Mouse (Mus musculus) stomach, embryonic 14.5 days (tissue): ENCODE data around the gene Efna2. TPM values are rescaled to one million over a fixed set of nuclear protein-coding genes. Genes with fewer than 3 reads are reported as not detected.

Source experiments
- ATAC-seq: fragments of 200-750 bp; cut with Nextera tagmentation; 2 replicates; pipeline ENCODE4 v1.8.0; 2017; ENCODE audit warnings: low read depth, moderate TSS enrichment; ENCODE audit not compliant: insufficient number of reproducible peaks, insufficient read depth, low FRiP score
- H3K27ac ChIP-seq: fragments of 300-500 bp; sonication (generic); 2 replicates; pipeline ENCODE4 v1.5.1; 2014; ENCODE audit warnings: mild to moderate bottlenecking, low read length, moderate library complexity, mixed read lengths
- H3K27me3 ChIP-seq: fragments of 300-500 bp; sonication (generic); 2 replicates; pipeline ENCODE4 v1.6.1; 2014; ENCODE audit warnings: low read length, control low read depth, mixed read lengths; ENCODE audit not compliant: control insufficient read depth, insufficient read depth
- H3K36me3 ChIP-seq: fragments of 300-500 bp; sonication (generic); 2 replicates; pipeline ENCODE4 v1.6.1; 2014; ENCODE audit warnings: mild to moderate bottlenecking, control low read depth, low read length, moderate library complexity, mixed read lengths; ENCODE audit not compliant: control insufficient read depth, insufficient read depth
- H3K4me1 ChIP-seq: fragments of 300-500 bp; sonication (generic); 2 replicates; pipeline ENCODE4 v1.6.1; 2014; ENCODE audit warnings: low read length, control low read depth, mixed read lengths; ENCODE audit not compliant: control insufficient read depth, insufficient read depth
- H3K4me2 ChIP-seq: fragments of 300-500 bp; sonication (generic); replicated peaks from 2 replicates; pipeline ENCODE4 v1.6.1; 2014; ENCODE audit warnings: low read depth, low read length, control low read depth
- H3K4me3 ChIP-seq: fragments of 300-500 bp; sonication (generic); 2 replicates; pipeline ENCODE4 v1.5.1; 2014; ENCODE audit warnings: low read depth, low read length, control low read depth
- H3K9ac ChIP-seq: fragments of 300-500 bp; sonication (generic); replicated peaks from 2 replicates; pipeline ENCODE4 v1.6.1; 2014; ENCODE audit warnings: low read depth, mild to moderate bottlenecking, control low read depth, low read length, moderate library complexity, mixed read lengths
- H3K9me3 ChIP-seq: fragments of 300-500 bp; sonication (generic); 2 replicates; pipeline ENCODE4 v1.6.1; 2016; ENCODE audit warnings: low read depth, low read length, control low read depth; ENCODE audit not compliant: control insufficient read depth
- WGBS: fragments of 180-500 bp; shearing (Covaris S2); extraction: QIAGEN DNeasy Blood & Tissue Kit; methylation state at CpG from one replicate; pipeline ENCODE4 v1.1.7; 2014; 5-methylcytosine and 5-hydroxymethylcytosine counted together
- polyA plus RNA-seq: library from polyadenylated mRNA; unstranded; fragments of >200 nt; fragmentation: Nextera tagmentation; extraction: Ambion mirVana; gene quantifications from 2 replicates; pipeline ENCODE4 v1.2.1, GENCODE M21; 2014

The Efna2 gene
- polyA plus RNA-seq, 1 experiment from 2014 or later = 12.2 TPM

DNA sequence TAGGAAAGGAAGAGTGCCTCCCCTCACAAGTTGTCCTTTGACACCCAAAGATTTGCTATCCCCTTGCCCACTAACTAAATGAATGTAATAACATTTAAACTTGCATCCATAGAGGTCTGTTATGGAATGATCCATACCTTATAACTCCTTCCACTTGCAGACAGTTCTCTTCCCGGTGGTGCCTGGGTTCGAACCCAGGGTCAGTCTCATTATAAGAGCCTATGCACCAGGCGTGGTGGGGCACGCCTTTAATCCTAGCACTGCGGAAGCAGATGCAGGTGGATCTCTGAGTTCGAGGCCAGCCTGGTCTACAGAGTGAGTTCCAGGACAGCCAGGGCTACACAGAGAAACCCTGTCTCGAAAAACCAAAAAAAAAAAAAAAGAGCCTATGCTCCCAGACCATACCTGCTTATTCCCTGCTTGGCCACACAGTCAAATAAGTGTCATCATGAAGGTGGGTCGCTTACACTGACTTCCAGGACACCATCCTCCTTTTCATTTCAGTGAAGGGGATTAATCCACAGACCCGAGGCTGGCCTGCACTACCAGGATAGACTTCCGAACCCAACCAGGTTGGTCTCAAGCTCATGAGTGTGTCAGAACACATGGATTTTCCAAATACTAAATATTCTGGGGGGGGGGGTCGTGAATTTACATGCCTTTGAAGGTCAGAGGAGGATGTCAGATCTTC lies 39.2 kb upstream of the Efna2 start:
- H3K36me3 ChIP-seq = peaks cover 17% of the 10 kb centered on the region; the same call in 1 of the 2 replicates
- H3K9ac ChIP-seq = no peak overlapping the region
- H3K4me1 ChIP-seq = peaks cover 23% of the 10 kb centered on the region; the same call in 1 of the 2 replicates
- 73% methylated on average over 11 of the region's 11 CpGs for WGBS
- 0 out of 2 replicates have a peak, but pooled peaks cover 7% of the 10 kb centered on the region for H3K27me3 ChIP-seq
- no peak for ATAC-seq
- H3K4me2 ChIP-seq = no peak overlapping the region
- no peak overlapping the region for H3K4me3 ChIP-seq
- no peaks in the 10 kb centered on the region for H3K9me3 ChIP-seq
- no peak overlapping the region for H3K27ac ChIP-seq

DNA sequence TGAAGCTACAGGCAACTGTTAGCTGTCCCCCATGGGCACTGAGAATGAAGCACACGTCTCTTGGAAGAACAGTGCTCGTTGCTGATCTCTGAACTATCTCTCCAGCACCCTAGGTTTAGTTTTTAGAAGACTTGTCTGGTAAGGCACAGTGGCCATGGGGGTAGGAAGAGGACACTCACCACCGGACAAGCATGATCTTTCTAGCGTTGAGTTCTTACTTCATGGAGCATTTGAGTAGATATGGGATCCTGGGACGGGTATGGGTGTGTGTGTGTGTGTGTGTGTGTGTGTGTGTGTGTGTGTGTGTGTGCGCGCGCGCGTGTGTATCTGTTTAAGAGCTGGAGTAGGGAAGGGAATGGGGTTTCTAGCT lies 38.6 kb upstream of the Efna2 start, which contains the start of gene Cbarp:
TSS of gene Cbarp (minus strand) at position 170 of the 370 bp plus-strand sequence.
- 69% methylated on average over 10 of the region's 10 CpGs for WGBS
- peaks cover 26% of the 10 kb centered on the region for H3K4me1 ChIP-seq

DNA sequence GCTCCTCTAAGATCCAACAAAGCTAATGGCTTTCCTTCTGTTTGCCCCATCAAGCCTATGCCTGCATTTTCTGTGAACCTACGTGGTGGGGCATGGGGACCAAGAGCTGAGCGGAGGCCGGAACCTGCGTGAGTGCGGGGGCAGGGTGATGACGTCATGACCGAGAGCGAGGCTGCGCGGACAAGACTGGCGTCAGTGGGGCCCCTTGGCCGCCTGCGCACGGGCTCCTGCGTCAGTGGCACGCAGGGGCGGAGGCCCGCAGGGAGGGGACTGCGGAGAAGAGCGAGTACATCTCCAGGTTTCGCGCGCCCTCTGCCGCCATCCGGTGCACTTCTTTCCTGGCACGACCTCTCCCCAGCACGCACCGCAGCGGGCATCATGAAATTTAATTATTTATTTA lies 38.0 kb upstream of the Efna2 start:
- peak; percentile 67 for ATAC-seq
- peaks cover 27% of the 10 kb centered on the region; the same call in 1 of the 2 replicates for H3K36me3 ChIP-seq
- H3K9ac ChIP-seq = no peak overlapping the region
- H3K4me3 ChIP-seq = peak overlapping the region; percentile 66
- no peaks in the 10 kb centered on the region for H3K9me3 ChIP-seq
- H3K27me3 ChIP-seq = 0 out of 2 replicates have a peak, but pooled peaks cover 7% of the 10 kb centered on the region
- peaks cover 32% of the 10 kb centered on the region for H3K4me1 ChIP-seq
- peak overlapping the region; percentile 88 for H3K27ac ChIP-seq
- peak overlapping the region; percentile 65 for H3K4me2 ChIP-seq
- under 1% methylated on average over 29 of the region's 29 CpGs for WGBS

More for the DNA sequence above, 38.6 kb upstream of the Efna2 start, which contains the start of gene Cbarp:
- no peak for ATAC-seq
- Histone ChIP-seq H3K4me3 (peak within 1 kb of the TSS; percentile 66), H3K27ac (peak within 1 kb of the TSS; percentile 88), H3K4me2 (peak within 1 kb of the TSS; percentile 65), H3K9ac (no peak within 1 kb of the TSS), H3K9me3 (no peaks in the 10 kb centered on the region), H3K36me3 (peaks cover 22% of the 10 kb centered on the region; the same call in 1 of the 2 replicates), H3K27me3 (0 out of 2 replicates have a peak, but pooled peaks cover 7% of the 10 kb centered on the region)

DNA sequence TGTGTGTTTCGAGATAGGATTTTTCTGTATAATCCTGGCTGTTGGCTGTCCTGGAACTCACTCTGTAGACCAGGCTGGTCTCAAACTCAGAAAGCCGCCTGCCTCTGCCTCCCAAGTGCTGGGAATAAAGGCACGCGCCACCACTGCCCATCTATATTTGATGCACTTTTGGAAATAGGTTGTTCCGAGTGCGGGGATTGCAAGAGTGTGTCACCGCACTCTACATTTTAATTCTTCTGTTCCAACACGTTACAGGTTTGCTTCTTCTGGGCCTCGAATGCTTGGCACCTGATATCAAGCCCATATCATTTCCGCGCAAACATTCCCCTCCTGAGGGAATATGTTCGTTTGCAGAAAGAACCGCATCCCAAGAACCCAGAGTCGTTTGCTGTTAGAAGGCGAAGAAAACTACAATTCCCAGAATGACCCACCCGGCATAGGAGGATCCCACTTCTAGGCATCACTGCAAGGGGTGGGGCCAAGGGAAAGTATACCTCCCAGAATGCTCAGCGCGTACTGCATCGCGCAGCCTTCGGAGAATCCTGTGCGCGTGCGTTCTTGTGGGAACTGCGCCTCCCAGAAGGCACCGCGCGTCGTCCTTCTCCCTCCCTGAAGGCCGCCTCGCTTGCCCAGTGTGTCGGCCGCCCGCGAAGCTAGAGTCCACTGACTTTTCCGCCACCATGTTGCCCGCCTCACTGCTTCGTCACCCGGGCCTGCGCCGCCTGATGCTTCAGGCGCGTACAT lies 37.3 kb upstream of the Efna2 start:
- peak overlapping the region; percentile 66 for H3K4me3 ChIP-seq
- H3K9ac ChIP-seq = peak overlapping the region; percentile 76
- under 1% methylated on average over 43 of the region's 43 CpGs for WGBS
- peak overlapping the region; percentile 65 for H3K4me2 ChIP-seq
- H3K27ac ChIP-seq = peak overlapping the region; percentile 80
- H3K9me3 ChIP-seq = no peaks in the 10 kb centered on the region
- H3K4me1 ChIP-seq = peaks cover 37% of the 10 kb centered on the region
- peaks cover 27% of the 10 kb centered on the region; the same call in 1 of the 2 replicates for H3K36me3 ChIP-seq
- ATAC-seq = peak; percentile 88
- 0 out of 2 replicates have a peak, but pooled peaks cover 3% of the 10 kb centered on the region for H3K27me3 ChIP-seq

DNA sequence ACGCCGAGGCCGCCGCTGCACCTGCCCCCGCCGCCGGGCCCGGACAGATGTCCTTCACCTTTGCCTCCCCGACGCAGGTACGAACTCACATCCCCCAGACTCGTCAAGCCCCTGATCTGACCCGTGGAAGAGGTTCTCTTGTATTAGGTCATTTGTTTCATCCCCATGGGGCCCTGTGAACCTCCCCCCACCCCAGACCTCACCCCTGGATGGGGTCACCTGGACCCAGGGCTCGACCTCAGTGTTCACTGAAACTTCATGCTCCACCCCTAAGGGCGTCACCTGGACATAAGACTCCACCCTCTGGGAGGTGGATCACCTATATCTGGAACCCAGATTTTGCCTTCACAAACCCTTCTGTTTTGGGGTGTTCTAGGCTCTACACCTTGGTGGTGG lies 36.8 kb upstream of the Efna2 start:
- H3K9me3 ChIP-seq = no peaks in the 10 kb centered on the region
- peak overlapping the region; percentile 65 for H3K4me2 ChIP-seq
- no peak for ATAC-seq
- H3K4me3 ChIP-seq = peak overlapping the region; percentile 66
- under 1% methylated on average over 15 of the region's 15 CpGs for WGBS
- H3K36me3 ChIP-seq = peaks cover 27% of the 10 kb centered on the region; the same call in 1 of the 2 replicates
- H3K27me3 ChIP-seq = no peaks in the 10 kb centered on the region
- H3K9ac ChIP-seq = peak overlapping the region; percentile 76
- peaks cover 37% of the 10 kb centered on the region for H3K4me1 ChIP-seq
- peak overlapping the region; percentile 80 for H3K27ac ChIP-seq

DNA sequence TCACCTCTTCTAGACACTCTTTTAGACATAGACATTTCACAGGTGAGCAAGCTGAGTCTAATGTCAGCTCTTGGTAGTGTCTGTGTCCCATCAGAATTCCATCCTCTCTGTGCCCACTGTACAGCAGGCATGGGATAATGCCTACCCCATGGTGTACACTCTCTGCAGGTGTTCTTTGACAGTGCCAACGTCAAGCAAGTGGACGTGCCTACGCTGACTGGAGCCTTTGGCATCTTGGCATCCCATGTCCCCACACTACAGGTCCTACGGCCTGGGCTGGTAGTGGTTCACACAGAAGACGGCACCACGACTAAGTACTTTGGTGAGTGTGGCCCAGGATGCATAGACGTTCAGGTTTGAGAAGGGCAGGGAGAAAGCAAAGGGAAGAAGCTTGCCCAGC lies 35.6 kb upstream of the Efna2 start:
- Histone ChIP-seq H3K9me3 (no peaks in the 10 kb centered on the region), H3K9ac (no peak overlapping the region; the same call in 1 of the 2 replicates), H3K4me1 (peaks cover 33% of the 10 kb centered on the region), H3K27ac (no peak overlapping the region), H3K27me3 (no peaks in the 10 kb centered on the region), H3K4me2 (no peak overlapping the region), H3K36me3 (peaks cover 27% of the 10 kb centered on the region; the same call in 1 of the 2 replicates), H3K4me3 (no peak overlapping the region)
- 93% methylated on average over 7 of the region's 7 CpGs for WGBS
- ATAC-seq = no peak

DNA sequence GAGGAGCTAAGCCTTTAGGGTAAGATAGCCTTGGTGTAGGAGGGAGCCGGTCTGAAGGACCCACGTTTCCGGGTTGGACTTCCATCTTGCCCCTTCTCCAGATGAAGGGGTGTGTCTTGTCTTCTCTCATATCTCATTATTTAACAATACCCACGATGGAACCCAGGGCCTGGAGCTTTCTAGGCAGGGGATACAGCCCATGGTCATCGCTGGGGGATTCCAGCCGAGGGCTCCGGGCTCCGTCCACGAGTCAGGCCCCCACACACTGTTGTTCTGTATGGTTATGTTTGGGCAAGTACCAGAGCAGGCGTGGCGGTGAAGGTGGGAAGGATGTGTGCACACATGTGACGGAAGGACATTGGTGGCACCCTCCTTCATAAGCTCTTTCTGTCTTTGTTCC lies 35.1 kb upstream of the Efna2 start:
- peaks cover 27% of the 10 kb centered on the region; the same call in 1 of the 2 replicates for H3K36me3 ChIP-seq
- H3K4me2 ChIP-seq = no peak overlapping the region
- H3K27ac ChIP-seq = no peak overlapping the region
- H3K27me3 ChIP-seq = no peaks in the 10 kb centered on the region
- no peak overlapping the region for H3K4me3 ChIP-seq
- ATAC-seq = no peak
- no peaks in the 10 kb centered on the region for H3K9me3 ChIP-seq
- H3K4me1 ChIP-seq = peaks cover 33% of the 10 kb centered on the region
- WGBS = 90% methylated on average over 12 of the region's 12 CpGs
- H3K9ac ChIP-seq = no peak overlapping the region
